Mouse (Mus musculus): Measurements from ENCODE around the gene Ehd2. TPM values are rescaled to one million over a fixed set of nuclear protein-coding genes. Genes with fewer than 3 reads are reported as not detected.
A peak's percentile ranks its signal among the peaks of the same experiment; 100 is the strongest.
"Not testable (repeated sequence)": the region's sequence is repeated elsewhere in the genome, so short reads cannot be mapped to it uniquely, and the experiment has no call there.

Ehd2 gene
- polyA plus RNA-seq, 1 experiment = 30.2 TPM

- DNase-seq = no peak
- no peaks in the 10 kb centered on the region for H3K36me3 ChIP-seq (ENCODE audit: control insufficient read depth, insufficient read depth, low read length)
- TF ChIP-seq POLR2A (IDR thresholded peaks at IDR 0.05; ENCODE audit: low read depth, low read length) (no peak), CTCF (conservative IDR thresholded peaks at IDR 0.05; ENCODE audit: insufficient read depth, insufficient read length, low read depth, low read length) (no peak)
- H3K27me3 ChIP-seq (replicated peaks; ENCODE audit: control insufficient read depth, insufficient read depth, low read length) = no peaks in the 10 kb centered on the region
- H3K27ac ChIP-seq (ENCODE audit: insufficient read depth, low read depth, low read length) = no peak overlapping the region
- H3K4me3 ChIP-seq (ENCODE audit: insufficient read depth, low read depth, low read length) = no peak overlapping the region
- 88% methylated on average over 9 of the region's 9 CpGs for WGBS
- H3K4me1 ChIP-seq (ENCODE audit: control insufficient read depth, insufficient read depth, low read length) = peaks cover 4% of the 10 kb centered on the region; the same call in 1 of the 2 replicates
Observed at GRCm38 (mm10) chr7:15919947-15920346, 47.4 kb downstream of the Ehd2 start.

GRCm38 (mm10) chr7:15918371-15918770 lies 49.0 kb downstream of the Ehd2 start:
- DNase-seq = peak; percentile 39

GRCm38 (mm10) chr7:15916996-15917395 lies 50.4 kb downstream of the Ehd2 start:
- H3K4me1 ChIP-seq (ENCODE audit: control insufficient read depth, insufficient read depth, low read length) = no peaks in the 10 kb centered on the region
- H3K36me3 ChIP-seq (ENCODE audit: control insufficient read depth, insufficient read depth, low read length) = no peaks in the 10 kb centered on the region
- no peak overlapping the region for H3K4me3 ChIP-seq (ENCODE audit: insufficient read depth, low read depth, low read length)
- 76% methylated on average over 4 of the region's 4 CpGs for WGBS
- H3K27me3 ChIP-seq (replicated peaks; ENCODE audit: control insufficient read depth, insufficient read depth, low read length) = no peaks in the 10 kb centered on the region
- DNase-seq = no peak
- no peak overlapping the region for H3K27ac ChIP-seq (ENCODE audit: insufficient read depth, low read depth, low read length)
- TF ChIP-seq CTCF (conservative IDR thresholded peaks at IDR 0.05; ENCODE audit: insufficient read depth, insufficient read length, low read depth, low read length) = no peak
- TF ChIP-seq POLR2A (IDR thresholded peaks at IDR 0.05; ENCODE audit: low read depth, low read length) = no peak

More at GRCm38 (mm10) chr7:15918371-15918770, 49.0 kb downstream of the Ehd2 start:
- TF ChIP-seq POLR2A (IDR thresholded peaks at IDR 0.05; ENCODE audit: low read depth, low read length) (no peak), CTCF (conservative IDR thresholded peaks at IDR 0.05; ENCODE audit: insufficient read depth, insufficient read length, low read depth, low read length) (no peak)
- Histone ChIP-seq H3K4me3 (ENCODE audit: insufficient read depth, low read depth, low read length) (no peak overlapping the region), H3K4me1 (ENCODE audit: control insufficient read depth, insufficient read depth, low read length) (peaks cover 4% of the 10 kb centered on the region; the same call in 1 of the 2 replicates), H3K36me3 (ENCODE audit: control insufficient read depth, insufficient read depth, low read length) (no peaks in the 10 kb centered on the region), H3K27me3 (replicated peaks; ENCODE audit: control insufficient read depth, insufficient read depth, low read length) (no peaks in the 10 kb centered on the region), H3K27ac (ENCODE audit: insufficient read depth, low read depth, low read length) (no peak overlapping the region)

- Histone ChIP-seq H3K27me3 (replicated peaks; ENCODE audit: control insufficient read depth, insufficient read depth, low read length) (no peaks in the 10 kb centered on the region), H3K4me1 (ENCODE audit: control insufficient read depth, insufficient read depth, low read length) (no peaks in the 10 kb centered on the region), H3K36me3 (ENCODE audit: control insufficient read depth, insufficient read depth, low read length) (no peaks in the 10 kb centered on the region), H3K4me3 (ENCODE audit: insufficient read depth, low read depth, low read length) (no peak overlapping the region), H3K27ac (ENCODE audit: insufficient read depth, low read depth, low read length) (no peak overlapping the region)
- TF ChIP-seq POLR2A (IDR thresholded peaks at IDR 0.05; ENCODE audit: low read depth, low read length) (no peak), CTCF (conservative IDR thresholded peaks at IDR 0.05; ENCODE audit: insufficient read depth, insufficient read length, low read depth, low read length) (no peak)
- 78% methylated on average over 3 of the region's 3 CpGs for WGBS
- no peak for DNase-seq
Observed at GRCm38 (mm10) chr7:15916134-15916723, 51.1 kb downstream of the Ehd2 start.

GRCm38 (mm10) chr7:15915695-15916094 lies 51.7 kb downstream of the Ehd2 start:
- not testable (repeated sequence) for H3K27me3 ChIP-seq (replicated peaks; ENCODE audit: control insufficient read depth, insufficient read depth, low read length); H3K27ac ChIP-seq (ENCODE audit: insufficient read depth, low read depth, low read length); H3K36me3 ChIP-seq (ENCODE audit: control insufficient read depth, insufficient read depth, low read length); H3K4me3 ChIP-seq (ENCODE audit: insufficient read depth, low read depth, low read length); DNase-seq; H3K4me1 ChIP-seq (ENCODE audit: control insufficient read depth, insufficient read depth, low read length)
- WGBS = 89% methylated on average over 4 of the region's 4 CpGs

GRCm38 (mm10) chr7:15914751-15915150 lies 52.6 kb downstream of the Ehd2 start:
- Histone ChIP-seq H3K27ac (ENCODE audit: insufficient read depth, low read depth, low read length) (no peak overlapping the region), H3K36me3 (ENCODE audit: control insufficient read depth, insufficient read depth, low read length) (no peaks in the 10 kb centered on the region), H3K27me3 (replicated peaks; ENCODE audit: control insufficient read depth, insufficient read depth, low read length) (no peaks in the 10 kb centered on the region), H3K4me3 (ENCODE audit: insufficient read depth, low read depth, low read length) (no peak overlapping the region), H3K4me1 (ENCODE audit: control insufficient read depth, insufficient read depth, low read length) (no peaks in the 10 kb centered on the region)
- DNase-seq = no peak
- 98% methylated on average over 2 of the region's 2 CpGs for WGBS
- no peak for TF ChIP-seq CTCF (conservative IDR thresholded peaks at IDR 0.05; ENCODE audit: insufficient read depth, insufficient read length, low read depth, low read length)
- no peak for TF ChIP-seq POLR2A (IDR thresholded peaks at IDR 0.05; ENCODE audit: low read depth, low read length)

GRCm38 (mm10) chr7:15914252-15914651 lies 53.1 kb downstream of the Ehd2 start:
- Histone ChIP-seq H3K4me3 (ENCODE audit: insufficient read depth, low read depth, low read length) (no peak overlapping the region), H3K27ac (ENCODE audit: insufficient read depth, low read depth, low read length) (no peak overlapping the region), H3K4me1 (ENCODE audit: control insufficient read depth, insufficient read depth, low read length) (no peaks in the 10 kb centered on the region), H3K36me3 (ENCODE audit: control insufficient read depth, insufficient read depth, low read length) (no peaks in the 10 kb centered on the region), H3K27me3 (replicated peaks; ENCODE audit: control insufficient read depth, insufficient read depth, low read length) (no peaks in the 10 kb centered on the region)
- peak; percentile 60 for TF ChIP-seq CTCF (conservative IDR thresholded peaks at IDR 0.05; ENCODE audit: insufficient read depth, insufficient read length, low read depth, low read length)
- no peak for TF ChIP-seq POLR2A (IDR thresholded peaks at IDR 0.05; ENCODE audit: low read depth, low read length)
- WGBS = 20% methylated on average over 2 of the region's 2 CpGs
- DNase-seq = peak; percentile 21
